Mouse (Mus musculus) cerebellum, adult 9-11 months (tissue): ENCODE results near the gene Gnaq.
A peak's percentile ranks its signal among the peaks of the same experiment; 100 is the strongest.
"Not testable (repeated sequence)": the region's sequence is repeated elsewhere in the genome, so short reads cannot be mapped to it uniquely, and the experiment has no call there.

Experiments
- DNase-seq: peaks from one replicate; pipeline ENCODE4 v3.0.0; 2022

Gene Gnaq

DNA sequence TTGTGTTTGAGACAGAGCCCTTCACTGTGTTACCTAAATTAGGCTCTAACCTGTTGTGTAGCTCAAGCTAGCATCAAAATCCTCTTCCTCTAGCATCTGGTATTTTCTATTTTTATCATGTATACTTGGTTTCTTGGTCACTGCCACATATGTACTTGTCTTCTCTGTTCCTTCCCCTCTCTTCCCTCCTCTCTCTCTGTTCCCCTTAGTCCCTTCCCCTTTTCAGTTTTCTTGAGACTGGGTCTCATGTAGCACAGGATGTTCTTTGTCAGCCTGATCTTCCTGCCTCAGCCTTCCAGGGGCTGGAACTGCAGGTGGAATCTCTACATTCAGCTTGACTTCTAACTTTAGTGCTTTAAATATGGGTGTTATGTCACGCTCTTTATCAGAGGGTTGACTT is 16.5 kb downstream of the Gnaq start:
- DNase-seq = no peak

DNA sequence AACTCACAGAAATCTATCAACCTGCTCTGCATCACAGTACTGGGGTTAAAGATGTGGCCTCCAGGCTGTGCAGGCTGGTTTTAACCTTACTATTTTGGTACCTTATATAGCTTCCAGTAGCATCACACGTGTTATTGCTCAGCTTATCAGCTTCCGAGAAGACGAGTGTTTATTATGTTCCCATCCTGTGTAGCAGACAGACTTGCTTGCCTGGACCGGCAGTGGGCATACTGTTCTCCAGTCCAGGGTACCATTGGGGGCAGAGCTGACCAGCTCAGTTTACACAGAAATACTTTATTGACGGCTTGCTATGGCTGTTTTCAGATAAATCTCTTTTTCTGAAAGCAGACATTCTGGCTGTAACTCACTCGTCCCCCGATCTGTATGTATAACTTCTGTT is 17.7 kb downstream of the Gnaq start:
- no peak for DNase-seq

DNA sequence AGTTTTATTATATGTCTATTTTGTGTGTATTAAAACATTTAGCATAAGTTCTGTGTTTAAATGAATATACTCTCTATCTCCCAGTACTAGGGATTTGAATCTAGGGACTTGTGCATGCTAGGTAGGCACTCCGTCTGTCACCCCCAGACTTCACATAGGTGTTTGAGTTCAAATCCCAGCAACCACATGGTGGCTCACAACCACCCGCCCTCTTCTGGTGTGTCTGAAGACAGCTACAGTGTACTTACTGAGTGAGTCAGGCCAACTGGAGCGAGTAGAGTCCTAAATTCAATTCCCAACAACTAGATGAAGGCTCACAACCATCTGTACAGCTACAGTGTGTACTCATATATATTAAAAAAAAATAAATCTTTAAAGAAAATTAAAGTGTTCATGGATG is 21.2 kb downstream of the Gnaq start:
- no peak for DNase-seq

DNA sequence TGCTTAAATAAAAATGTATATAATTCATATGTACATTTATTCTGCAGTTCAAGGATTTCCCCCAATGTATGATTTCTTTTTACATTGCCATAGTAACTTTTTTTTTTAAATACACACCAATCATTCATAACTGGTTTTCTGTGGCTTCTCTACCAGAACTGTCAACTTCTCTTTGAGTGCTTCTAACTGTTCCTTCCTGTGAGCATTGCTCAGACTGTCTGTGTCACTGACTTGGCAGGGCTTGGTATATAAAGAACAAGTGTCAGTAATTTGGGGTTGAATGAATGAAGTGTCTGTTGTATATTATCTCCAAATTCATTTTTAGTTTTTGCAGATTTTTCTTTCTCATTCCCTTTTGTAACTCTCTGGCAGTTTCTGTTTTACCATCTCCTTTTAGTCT is 21.8 kb downstream of the Gnaq start:
- DNase-seq = no peak

DNA sequence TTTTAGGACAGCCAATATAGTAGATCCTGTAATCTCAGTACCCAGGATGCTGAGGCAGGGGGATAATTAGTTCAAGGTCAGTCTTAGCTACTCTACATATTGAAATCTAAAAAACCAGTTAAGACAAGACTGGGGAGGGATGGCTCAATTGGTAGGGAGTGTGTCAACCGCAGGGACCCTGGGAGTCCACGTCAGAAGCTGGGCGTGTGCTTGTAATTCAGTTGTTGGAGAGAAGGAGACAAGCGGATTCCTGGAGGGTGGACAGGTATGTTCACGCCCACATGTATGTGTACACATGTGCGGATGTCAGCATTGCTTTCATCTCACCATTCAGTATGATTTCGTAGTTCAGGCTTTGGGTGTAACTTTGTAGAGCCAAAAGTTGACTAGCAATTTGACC is 24.5 kb downstream of the Gnaq start:
- DNase-seq = no peak

DNA sequence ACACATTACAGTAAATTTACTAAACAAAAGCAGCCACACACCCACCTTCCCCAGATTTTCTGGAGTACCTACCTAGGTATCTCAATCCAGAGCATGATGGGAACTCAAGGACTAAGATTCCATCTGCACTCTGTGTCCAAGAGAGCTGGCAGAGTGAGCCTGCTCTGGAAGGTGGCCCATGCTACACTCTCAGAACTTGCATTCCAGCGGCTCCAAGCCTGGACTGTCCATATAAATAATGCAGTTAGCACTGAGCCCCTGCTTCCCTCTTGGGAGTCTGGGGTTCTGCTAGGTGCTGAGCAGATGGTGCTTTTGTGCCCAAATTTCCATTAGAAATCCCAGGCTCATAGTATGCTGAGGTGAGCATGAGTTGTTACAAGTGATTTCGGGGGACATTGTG is 28.1 kb downstream of the Gnaq start:
- no peak for DNase-seq

DNA sequence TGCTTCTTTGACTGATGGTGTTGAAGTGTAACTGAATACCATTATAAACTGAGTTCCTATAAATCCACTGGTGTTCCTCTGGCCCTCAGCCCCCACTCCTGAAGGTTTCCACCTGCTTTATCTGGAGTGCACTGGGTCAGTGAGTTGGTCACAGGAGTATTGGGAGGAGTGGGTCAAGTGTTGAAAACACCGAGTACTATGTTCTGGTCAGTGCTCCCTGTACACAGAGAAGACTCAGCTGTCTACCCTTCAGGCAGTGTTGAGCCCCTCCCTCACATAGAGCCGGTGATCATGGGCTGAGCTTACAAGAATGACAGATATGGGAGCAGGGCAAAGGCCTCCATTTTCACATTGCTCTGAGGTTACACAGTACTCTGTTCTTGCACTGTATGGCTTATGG is 28.6 kb downstream of the Gnaq start:
- DNase-seq = no peak

DNA sequence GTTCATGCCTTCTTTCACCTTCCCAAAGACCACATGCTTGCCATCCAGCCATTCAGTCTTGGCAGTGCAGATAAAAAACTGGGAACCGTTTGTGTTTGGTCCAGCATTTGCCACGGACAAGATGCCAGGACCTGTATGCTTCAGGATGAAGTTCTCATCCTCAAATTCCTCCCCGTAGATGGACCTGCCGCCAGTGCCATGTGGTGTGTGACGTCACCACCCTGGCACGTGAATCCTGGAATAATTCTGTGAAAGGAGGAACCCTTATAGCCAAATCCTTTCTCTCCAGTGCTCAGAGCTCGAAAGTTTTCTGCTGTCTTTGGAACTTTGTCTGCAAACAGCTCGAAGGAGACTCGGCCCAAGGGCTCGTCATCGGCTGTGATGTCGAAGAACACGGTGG is 31.8 kb downstream of the Gnaq start:
- not testable (repeated sequence) for DNase-seq

DNA sequence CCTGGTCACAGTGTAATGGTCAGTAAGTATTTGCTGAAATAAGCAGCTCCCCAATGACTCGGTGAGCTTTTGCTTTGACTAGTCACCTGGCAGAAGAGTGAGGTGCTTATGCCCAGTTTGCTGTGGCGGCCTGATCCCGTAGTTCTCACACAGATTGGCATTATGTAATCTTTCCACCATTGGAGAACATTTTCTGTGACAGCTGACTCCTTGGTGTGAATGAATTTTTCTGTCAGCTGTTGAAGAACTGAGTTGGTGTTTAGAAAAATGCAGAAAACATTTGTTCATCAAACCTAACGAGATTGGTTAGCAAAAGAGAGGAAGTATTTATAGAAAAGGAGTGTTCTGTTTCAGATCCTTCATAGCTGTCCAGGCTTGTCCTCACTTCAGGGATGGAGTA is 34.6 kb downstream of the Gnaq start:
- peak; percentile 83 for DNase-seq

DNA sequence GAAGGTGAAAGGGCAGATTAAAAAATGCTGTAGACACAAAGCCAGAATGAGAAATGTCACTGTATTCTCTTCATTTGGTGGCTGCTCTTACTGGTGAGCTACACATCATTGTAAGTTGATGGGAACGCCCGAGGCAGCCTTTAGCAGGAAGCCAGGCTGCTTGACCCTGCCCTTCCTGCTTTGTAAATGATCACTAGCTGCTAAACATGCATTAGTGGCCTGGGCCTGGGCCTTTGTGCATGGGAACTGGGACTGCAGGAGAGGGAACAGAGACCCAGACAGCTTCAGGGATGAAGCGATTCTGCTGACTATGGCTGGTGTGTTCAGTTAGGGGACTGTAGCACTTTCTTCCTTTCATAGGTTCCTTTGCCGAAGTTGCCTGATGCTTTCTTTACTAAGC is 35.6 kb downstream of the Gnaq start:
- no peak for DNase-seq

DNA sequence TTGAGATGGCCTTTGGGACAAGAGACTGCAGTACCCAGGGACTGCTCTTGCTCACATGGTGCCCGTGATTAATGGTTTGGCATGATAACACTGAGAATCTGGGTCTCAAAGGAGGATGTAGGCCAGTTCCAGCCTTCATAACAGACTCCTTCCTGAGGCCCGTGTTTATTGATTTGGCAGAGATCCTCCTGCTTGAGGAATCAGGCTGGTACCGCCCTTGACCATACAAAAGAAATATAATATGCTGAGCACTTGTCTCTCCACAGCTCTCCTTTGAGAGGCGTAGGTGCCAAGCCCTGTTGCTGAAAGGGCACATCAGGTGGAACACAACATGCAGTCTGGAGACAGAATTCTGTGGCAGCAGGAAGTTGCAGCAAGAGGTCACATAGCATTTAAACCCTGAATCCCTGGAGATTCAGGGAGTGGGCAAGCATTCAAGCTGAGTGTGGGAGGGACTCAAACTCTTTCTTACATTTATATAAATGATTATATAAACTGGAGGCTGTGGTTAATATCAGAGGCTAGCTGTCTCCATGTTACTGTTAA is 36.1 kb downstream of the Gnaq start:
- peak; percentile 56 for DNase-seq

DNA sequence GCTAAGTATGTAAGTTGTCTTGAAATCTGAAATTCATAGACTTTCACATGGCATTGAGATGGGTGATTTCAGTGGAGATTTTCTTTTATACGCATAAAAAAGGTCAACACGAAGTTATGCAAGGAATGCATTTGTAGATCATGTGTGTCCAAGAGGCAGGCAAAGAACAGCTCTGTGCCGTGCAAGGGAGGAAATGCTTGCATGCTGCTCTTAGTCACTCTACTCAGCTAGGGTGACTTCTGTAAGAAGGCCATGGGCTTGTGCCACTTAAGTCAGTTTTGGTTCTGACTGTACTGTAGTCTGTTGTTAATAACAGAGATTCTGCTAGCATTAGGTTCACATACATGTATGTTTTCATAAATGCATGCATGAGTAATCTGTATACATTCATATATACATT is 38.1 kb downstream of the Gnaq start:
- DNase-seq = no peak

DNA sequence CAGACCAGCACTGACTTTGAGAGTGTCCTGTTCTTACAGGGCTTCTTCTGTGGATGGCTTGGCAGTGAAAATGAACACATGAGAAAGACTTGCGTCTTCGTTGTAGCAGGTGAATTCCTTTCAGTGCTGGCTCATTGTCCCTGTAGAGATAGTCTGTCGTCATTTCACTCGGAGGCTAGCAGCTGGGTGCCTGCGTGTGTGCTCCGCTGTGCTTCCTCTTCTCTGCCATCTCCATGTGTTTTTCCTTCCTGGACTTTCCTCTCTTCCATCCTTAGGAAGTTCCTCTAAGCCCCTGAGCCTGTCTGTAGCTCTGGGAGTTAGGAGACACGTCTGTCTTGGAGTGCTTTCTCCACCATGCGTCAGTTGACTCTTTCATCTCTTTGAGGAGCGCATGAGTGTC is 41.1 kb downstream of the Gnaq start:
- DNase-seq = no peak

DNA sequence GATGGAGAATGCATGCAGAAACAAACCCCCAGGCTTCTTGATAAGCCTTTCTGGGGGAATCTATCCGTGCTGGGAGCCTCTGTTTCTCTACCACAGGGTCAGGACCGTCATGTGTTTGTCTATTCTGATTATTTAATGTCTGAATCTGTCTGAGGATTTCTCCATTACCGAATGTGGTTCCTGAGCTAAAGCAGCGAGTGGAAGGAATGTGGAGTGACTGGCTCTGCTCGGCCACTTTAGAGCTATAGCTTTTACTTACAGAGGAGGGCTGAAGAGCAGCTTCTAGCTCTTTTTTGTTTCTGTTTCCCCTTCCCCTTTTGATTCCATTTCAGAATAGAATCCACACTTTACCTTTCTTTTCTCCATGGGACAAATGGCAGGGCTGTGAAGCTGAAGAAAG is 43.8 kb downstream of the Gnaq start:
- no peak for DNase-seq

DNA sequence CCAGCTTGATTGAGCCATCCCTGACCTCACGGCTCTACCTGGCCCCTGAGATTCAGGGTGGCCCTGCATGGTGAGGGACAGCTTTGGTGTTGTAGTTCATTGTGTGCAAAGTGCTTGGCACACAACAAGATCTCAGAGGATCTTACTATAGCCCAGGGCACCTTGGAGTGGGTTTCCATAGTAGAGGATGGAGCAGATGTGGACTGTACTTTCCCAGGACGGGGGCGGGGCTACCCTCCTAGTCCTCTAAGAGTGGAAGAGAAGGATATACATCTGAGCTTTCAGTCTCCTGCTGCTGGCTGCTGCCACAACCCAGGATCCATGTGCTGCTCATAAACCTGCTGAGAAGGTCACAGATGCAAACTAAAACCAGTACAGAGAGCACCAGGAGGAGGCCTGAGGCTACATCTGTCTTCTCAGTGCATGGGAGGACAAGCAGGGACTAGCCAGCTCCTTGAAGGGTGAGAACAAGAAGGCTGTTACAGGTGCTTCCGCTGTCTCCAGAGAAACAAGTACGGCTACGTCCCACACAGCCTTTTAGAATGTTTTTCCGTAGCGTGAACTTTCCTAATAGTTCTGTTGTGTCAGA is 44.6 kb downstream of the Gnaq start:
- no peak for DNase-seq

DNA sequence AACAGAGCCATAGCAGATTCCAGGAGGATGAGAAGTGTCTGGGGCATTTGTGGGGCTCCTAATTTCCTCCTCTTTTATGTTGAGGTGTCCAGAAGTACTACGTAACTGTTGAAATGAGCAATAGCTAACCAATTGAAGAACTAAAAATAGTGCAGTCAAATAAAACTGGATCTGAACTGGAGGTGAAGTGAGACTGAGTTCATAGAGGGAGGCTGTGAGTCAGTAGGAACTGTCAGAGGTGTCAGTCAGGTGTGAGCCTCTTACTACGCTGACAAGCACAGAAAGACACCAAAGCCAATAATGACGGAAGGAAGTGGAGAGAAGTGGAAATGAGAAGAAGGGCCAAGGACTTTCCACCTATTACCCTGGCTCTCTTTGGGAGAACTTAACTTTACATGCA is 48.6 kb downstream of the Gnaq start:
- no peak for DNase-seq

DNA sequence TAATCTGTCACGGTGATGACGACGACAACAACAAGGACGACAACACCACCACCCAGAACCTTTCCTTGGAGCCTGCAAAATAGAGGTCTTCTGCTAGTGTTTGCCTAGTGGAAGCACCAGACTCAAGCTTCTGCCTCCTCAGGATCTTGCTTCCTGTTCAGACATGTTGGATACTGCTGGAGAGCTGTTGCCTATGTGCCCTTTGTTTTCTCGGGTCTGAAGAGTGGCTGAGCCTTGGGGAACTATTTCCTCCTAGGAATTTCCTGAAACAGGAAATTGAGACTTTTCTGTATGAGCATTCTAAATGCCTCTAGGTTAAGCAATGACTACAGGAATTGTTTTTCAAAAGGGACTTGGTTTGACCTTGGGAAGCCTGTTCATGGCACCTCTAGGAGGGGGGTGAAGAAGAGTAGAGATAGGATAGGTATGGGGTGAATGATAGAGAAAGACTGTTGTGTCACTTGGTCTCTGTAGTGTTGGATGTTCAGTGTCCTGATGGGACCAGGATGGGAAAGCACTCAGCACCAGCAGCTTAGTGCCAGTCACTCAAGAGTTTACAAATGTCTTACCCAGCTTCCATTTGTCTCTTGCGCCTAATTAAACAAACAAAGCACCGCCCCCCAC is 49.3 kb downstream of the Gnaq start:
- DNase-seq = no peak

DNA sequence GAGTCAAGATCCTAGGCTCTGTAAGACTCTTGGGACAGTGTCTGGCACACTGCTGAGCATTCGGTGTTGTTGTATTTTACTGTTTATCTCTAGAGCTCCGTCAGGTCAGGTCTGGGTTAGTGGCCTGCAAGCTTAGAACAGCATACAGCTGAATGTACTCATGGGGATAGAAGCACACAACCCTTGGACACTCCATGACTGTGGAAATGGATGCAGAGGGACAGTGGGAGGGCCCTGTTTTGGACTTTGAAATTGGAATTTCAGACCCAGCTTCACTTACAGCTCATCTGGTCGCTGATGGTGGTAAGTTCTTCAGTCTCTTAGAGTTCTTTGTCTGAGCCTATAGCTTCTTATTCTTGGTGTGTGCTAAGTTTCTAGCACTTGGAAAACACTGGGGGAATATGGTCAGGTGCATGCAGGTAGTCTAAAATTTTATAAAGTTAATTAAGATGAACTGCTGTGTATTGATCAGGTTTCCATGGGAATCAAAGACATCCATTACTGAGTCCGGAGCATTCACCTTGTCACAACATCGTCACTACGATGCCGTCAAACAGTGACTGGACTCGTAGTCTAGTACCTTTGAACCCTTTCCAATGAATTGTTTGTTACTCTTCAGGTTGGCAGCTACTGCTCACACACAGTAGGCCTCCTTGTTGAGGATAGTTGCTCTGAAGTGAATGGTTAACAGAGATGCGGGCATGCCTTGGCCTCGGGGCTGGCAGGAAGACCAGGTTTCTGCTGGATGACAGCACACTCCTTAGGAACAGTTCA is 51.1 kb downstream of the Gnaq start:
- no peak for DNase-seq

DNA sequence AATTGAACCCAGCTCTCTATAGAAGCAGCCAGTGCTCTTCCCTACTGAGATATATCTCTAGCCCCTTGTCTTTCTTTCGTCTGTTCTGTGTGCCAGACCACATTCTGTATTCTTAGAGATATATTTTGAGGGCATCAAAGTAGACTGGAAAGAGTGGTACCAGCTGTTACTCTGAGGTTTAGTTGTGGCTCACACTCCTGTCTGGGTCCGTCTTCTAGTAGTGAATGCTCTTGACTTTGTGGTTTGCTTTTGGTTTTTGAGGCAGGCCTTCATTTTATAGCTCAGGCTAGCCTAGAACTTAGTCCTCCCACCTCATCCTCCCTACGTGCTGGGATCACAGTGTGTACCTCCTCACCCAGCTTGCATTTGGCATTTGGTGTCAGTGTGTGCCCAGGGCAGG is 54.4 kb downstream of the Gnaq start:
- DNase-seq = no peak

DNA sequence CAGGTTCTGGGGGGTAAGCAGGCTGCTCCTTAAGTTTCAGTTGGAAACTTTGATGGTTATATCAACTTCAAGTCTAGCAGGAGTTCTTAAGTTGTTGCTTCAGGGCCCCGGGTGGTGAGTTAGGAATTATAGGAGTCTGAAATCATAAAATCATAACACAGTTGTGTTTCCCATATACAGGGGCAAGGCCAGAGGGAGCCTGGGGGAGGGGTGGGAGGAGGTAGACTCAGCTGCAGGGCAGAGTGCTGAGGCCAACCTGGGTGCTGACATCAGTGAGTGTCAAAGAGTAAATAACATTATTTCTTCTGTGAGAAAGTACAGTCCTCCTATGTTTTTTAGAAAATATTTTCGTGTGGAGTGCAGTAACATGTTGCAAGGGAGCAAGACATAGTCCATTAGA is 55.3 kb downstream of the Gnaq start:
- no peak for DNase-seq

DNA sequence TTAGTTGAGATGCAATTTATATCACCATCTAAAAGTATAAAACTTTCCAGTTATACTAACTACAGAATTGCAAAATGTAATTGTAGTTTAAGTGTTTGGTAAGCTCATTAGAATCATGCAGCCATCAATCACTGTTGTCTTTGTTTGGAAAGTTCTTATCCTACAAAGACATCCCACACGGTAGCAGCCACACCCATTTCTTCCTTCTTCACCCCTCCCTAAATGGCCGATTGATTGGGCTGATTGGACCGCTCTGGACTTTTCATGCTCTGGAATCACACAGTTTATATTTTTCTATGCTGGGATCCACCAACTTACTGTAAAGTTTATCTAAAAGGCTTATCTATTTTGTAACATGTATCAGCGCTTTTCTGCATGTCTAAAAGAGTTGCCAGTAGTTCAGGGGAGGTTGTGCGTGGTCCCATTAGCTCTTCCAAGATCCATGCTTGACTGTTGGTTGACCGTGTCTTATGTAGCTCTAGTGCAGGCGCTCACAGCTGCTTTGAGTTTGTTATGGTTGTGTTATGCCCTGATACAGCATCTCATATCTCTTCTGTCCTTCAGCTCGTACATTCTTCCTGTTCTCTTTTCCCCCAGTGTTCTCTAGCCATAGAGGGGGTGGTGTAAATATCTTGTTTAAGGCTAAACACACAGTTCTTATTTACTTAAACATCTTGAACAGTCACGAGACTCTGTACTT is 56.6 kb downstream of the Gnaq start:
- no peak for DNase-seq

DNA sequence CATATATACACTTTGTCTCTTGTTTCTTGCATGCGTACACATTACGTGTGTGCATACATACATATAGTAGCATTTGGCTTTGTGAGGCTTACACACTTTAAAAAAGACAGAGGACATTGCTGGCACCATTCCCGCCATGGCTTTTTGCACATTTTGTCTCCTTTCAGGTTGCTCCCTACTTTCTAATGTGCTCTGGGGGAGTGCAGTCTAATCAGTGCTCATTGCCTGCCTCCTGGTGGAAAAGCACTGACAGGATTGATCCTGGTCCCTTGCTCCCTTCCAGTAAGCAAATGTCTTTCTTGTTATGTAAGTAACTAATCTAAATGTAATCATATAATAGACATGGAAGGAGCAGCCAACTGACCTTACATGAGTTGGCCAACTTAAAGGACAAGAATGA is 65.5 kb downstream of the Gnaq start:
- no peak for DNase-seq

DNA sequence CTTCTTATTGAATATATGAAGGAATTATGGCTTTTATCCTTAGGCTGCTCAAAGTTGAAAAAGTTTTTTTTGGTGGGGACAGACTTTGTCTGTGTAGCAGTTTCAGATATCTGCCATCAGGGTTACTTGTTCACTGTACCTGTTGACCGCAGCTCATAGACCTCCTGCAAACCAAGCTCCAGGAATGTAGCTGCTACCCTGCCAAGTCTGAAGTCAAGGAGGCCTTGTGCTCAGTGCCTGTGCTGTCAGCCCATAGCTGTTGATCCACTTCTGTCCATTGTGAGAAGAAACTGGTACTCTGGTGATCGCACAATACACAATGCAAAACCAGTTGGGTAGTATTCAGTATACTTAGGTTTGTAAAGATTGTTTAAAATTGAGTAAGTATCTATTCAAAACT is 68.7 kb downstream of the Gnaq start:
- DNase-seq = no peak
